Mouse (Mus musculus): Measurements from ENCODE around the gene Rogdi. TPM values are rescaled to one million over a fixed set of nuclear protein-coding genes. Genes with fewer than 3 reads are reported as not detected.

The Rogdi gene
- polyA plus RNA-seq, 1 experiment = 76.6 TPM

GRCm38 (mm10) chr16:4997553-4997952 is 15.8 kb downstream of the Rogdi start, which contains the start of gene Sept12:
TSS of gene Sept12 (minus strand) at chr16:4997852.
- H3K4me3 ChIP-seq (ENCODE audit: insufficient read depth, low read length) = no peak within 1 kb of the TSS
- TF ChIP-seq CTCF (IDR thresholded peaks at IDR 0.05; ENCODE audit: low read depth, low read length) (no peak), POLR2A (IDR thresholded peaks at IDR 0.05; ENCODE audit: borderline replicate concordance, low read depth, low read length) (no peak)
- H3K4me1 ChIP-seq (ENCODE audit: control insufficient read depth, insufficient read depth, low read length) = no peaks in the 10 kb centered on the region
- H3K27ac ChIP-seq (ENCODE audit: insufficient read depth, low read depth, low read length) = no peak within 1 kb of the TSS

GRCm38 (mm10) chr16:4993276-4993675 is 20.1 kb downstream of the Rogdi start:
- TF ChIP-seq CTCF (IDR thresholded peaks at IDR 0.05; ENCODE audit: low read depth, low read length) (no peak), POLR2A (IDR thresholded peaks at IDR 0.05; ENCODE audit: borderline replicate concordance, low read depth, low read length) (no peak)
- H3K4me3 ChIP-seq (ENCODE audit: insufficient read depth, low read length) = no peak overlapping the region

GRCm38 (mm10) chr16:4984717-4985116 is 28.6 kb downstream of the Rogdi start:
- TF ChIP-seq CTCF (IDR thresholded peaks at IDR 0.05; ENCODE audit: low read depth, low read length) (no peak), POLR2A (IDR thresholded peaks at IDR 0.05; ENCODE audit: borderline replicate concordance, low read depth, low read length) (no peak)
- no peak overlapping the region for H3K4me3 ChIP-seq (ENCODE audit: insufficient read depth, low read length)
- H3K27ac ChIP-seq (ENCODE audit: insufficient read depth, low read depth, low read length) = no peak overlapping the region
- H3K4me1 ChIP-seq (ENCODE audit: control insufficient read depth, insufficient read depth, low read length) = peaks cover 12% of the 10 kb centered on the region

More at GRCm38 (mm10) chr16:4993276-4993675, 20.1 kb downstream of the Rogdi start:
- no peak overlapping the region for H3K27ac ChIP-seq (ENCODE audit: insufficient read depth, low read depth, low read length)
- no peaks in the 10 kb centered on the region for H3K4me1 ChIP-seq (ENCODE audit: control insufficient read depth, insufficient read depth, low read length)

DNA sequence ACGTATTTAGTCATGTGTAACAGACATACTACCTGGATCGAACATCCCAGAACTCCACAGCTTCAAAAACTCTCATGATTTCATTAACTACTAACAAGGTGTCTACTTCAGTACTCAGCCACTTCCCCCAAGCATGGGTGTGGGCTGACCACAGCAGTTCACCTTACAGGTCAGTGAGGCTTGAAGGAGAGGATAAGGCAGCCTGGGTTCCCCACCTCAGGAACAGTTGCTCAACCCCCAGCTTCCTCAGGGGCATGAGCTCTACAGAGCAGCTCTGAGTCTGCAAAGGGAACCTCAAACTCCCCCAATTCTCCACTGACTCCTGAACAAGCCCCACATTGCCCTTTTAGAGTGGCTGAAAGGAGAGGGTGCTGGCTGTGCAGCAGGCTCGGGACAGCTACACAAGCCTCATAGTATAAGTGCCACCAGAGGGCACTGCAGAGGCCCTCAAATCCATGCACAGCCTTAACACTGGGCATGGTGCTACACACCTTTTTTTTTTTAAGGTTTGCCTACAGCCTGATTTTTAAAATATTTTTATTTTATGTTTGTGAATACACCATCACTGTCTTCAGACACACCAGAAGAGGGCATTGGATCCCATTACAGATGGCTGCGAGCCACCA is 33.5 kb downstream of the Rogdi start:
- Histone ChIP-seq H3K27ac (ENCODE audit: insufficient read depth, low read depth, low read length) (no peak overlapping the region), H3K4me3 (ENCODE audit: insufficient read depth, low read length) (no peak overlapping the region)

GRCm38 (mm10) chr16:4978275-4979051 is 34.9 kb downstream of the Rogdi start:
- Histone ChIP-seq H3K4me3 (ENCODE audit: insufficient read depth, low read length) (no peak overlapping the region), H3K27ac (ENCODE audit: insufficient read depth, low read depth, low read length) (no peak overlapping the region), H3K4me1 (ENCODE audit: control insufficient read depth, insufficient read depth, low read length) (peaks cover 11% of the 10 kb centered on the region)
- no peak for TF ChIP-seq CTCF (IDR thresholded peaks at IDR 0.05; ENCODE audit: low read depth, low read length)
- TF ChIP-seq POLR2A (IDR thresholded peaks at IDR 0.05; ENCODE audit: borderline replicate concordance, low read depth, low read length) = no peak

More for the DNA sequence above, 33.5 kb downstream of the Rogdi start:
- H3K4me1 ChIP-seq (ENCODE audit: control insufficient read depth, insufficient read depth, low read length) = peaks cover 12% of the 10 kb centered on the region
- TF ChIP-seq CTCF (IDR thresholded peaks at IDR 0.05; ENCODE audit: low read depth, low read length) = peak; percentile 48; the same call in 1 of the 2 replicates
- no peak for TF ChIP-seq POLR2A (IDR thresholded peaks at IDR 0.05; ENCODE audit: borderline replicate concordance, low read depth, low read length)

DNA sequence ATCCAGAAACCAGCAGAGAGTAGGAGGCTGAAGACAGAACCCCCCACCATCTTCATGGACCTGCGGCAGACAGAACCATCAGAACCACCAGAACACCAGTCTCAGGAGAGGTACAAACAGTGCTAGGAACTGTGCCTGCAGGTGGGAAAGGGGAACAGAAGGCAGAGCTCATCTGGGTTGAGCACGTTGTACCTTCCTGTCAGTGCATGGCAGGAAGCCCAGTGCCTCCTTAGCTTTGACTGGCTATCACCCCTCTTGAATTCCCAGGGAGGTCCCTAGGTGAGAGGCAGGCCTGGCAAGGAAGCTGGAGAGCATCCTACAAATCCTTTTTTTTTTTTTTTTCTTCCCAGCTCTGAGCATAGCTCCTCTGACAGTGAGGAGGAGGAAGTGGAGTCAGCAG is 37.2 kb downstream of the Rogdi start:
- no peak overlapping the region for H3K4me3 ChIP-seq (ENCODE audit: insufficient read depth, low read length)
- TF ChIP-seq CTCF (IDR thresholded peaks at IDR 0.05; ENCODE audit: low read depth, low read length) = no peak
- peaks cover 4% of the 10 kb centered on the region; the same call in 1 of the 2 replicates for H3K4me1 ChIP-seq (ENCODE audit: control insufficient read depth, insufficient read depth, low read length)
- no peak overlapping the region for H3K27ac ChIP-seq (ENCODE audit: insufficient read depth, low read depth, low read length)

GRCm38 (mm10) chr16:4974521-4974920 is 38.8 kb downstream of the Rogdi start:
- Histone ChIP-seq H3K4me1 (ENCODE audit: control insufficient read depth, insufficient read depth, low read length) (peaks cover 9% of the 10 kb centered on the region), H3K4me3 (ENCODE audit: insufficient read depth, low read length) (no peak overlapping the region), H3K27ac (ENCODE audit: insufficient read depth, low read depth, low read length) (no peak overlapping the region)
- TF ChIP-seq CTCF (IDR thresholded peaks at IDR 0.05; ENCODE audit: low read depth, low read length) = no peak
- no peak for TF ChIP-seq POLR2A (IDR thresholded peaks at IDR 0.05; ENCODE audit: borderline replicate concordance, low read depth, low read length)

DNA sequence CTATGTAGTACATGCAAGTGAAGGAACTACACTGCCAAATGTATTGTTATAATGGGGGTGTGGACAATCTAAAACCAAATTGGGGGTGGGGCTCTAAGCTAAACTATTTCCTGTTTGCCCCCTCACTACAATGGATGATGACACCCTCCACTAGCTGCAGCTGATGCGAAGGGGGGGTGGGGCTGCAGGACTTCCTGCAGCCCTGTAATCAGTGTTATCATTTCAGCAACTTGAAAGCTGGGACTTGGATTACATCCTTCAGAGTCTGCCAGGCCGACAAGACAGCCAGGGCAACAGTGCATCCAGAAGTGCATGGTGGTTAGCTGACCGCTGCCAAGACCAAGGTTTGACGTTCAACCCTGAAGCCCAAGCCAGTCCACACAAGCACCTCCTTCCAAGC is 41.7 kb downstream of the Rogdi start:
- H3K27ac ChIP-seq (ENCODE audit: insufficient read depth, low read depth, low read length) = no peak overlapping the region

GRCm38 (mm10) chr16:4969055-4969843 is 44.1 kb downstream of the Rogdi start:
- peak overlapping the region; percentile 41 for H3K27ac ChIP-seq (ENCODE audit: insufficient read depth, low read depth, low read length)
- H3K4me1 ChIP-seq (ENCODE audit: control insufficient read depth, insufficient read depth, low read length) = peaks cover 23% of the 10 kb centered on the region
- no peak overlapping the region for H3K4me3 ChIP-seq (ENCODE audit: insufficient read depth, low read length)
- TF ChIP-seq POLR2A (IDR thresholded peaks at IDR 0.05; ENCODE audit: borderline replicate concordance, low read depth, low read length) = no peak

More for the DNA sequence above, 41.7 kb downstream of the Rogdi start:
- Histone ChIP-seq H3K4me1 (ENCODE audit: control insufficient read depth, insufficient read depth, low read length) (peaks cover 17% of the 10 kb centered on the region), H3K4me3 (ENCODE audit: insufficient read depth, low read length) (no peak overlapping the region)
- no peak for TF ChIP-seq POLR2A (IDR thresholded peaks at IDR 0.05; ENCODE audit: borderline replicate concordance, low read depth, low read length)
- TF ChIP-seq CTCF (IDR thresholded peaks at IDR 0.05; ENCODE audit: low read depth, low read length) = no peak
